Mouse (Mus musculus): Measurements from ENCODE around the gene Grik1. TPM values are rescaled to one million over a fixed set of nuclear protein-coding genes. Genes with fewer than 3 reads are reported as not detected.

The Grik1 gene
- total RNA-seq, 2 experiments from 2014 or later = 12.7 to 14.6 TPM

DNA sequence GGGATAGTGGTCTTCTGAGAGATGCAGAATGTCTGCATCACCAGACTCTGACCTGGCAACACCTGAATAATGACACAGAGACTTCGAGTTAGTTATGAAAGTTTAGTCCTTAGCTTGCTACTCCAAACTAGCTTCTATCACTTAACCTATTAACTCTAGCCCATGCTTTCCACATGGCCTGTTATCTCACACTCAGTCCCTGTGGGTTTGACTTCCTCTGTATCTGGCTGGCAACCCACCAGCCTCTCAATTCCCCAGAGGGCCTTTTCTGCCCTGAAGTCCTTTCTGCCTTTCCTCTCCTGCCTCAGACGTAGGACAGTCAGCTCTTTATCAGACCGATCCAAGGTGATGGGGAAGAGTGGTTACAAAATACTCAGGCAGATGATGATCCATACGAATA is 165.0 kb downstream of the Grik1 start:
- no peak for DNase-seq (ENCODE audit: low spot score in 2 of 2)
- Histone ChIP-seq H3K4me3 (no peak overlapping the region), H3K27ac (no peak overlapping the region)
- no peak for TF ChIP-seq CTCF (conservative IDR thresholded peaks at IDR 0.05)

DNA sequence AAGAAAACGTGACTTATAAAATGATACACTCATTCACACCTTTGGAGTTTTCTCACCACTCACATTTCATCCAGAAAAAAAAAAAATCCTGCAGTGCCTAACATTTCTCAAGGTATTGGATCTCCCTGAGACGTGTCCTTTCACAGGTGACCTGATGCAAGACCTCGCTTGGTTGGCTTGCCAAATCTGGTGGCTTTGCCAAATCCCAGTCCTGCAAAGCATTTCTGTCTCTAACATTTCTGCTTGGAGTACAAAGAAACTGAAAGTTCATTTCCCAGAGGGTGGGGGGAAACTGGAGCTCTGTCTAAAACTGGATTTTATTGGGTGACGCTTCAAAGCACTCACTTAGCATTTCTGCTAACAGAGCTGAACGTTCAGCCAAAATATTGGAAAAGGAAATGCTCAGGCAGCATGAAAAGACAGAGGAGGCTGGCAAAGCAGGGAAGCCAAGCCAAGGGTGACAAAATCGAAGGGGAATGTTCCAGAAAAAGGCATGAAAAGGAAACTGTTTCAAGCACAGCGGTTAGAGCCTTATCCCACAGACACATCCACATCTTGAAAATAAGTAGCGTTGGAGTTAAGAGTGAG is 177.4 kb downstream of the Grik1 start:
- DNase-seq (ENCODE audit: low spot score in 2 of 2) = peak; percentile 31 to 35
- no peak for TF ChIP-seq CTCF (conservative IDR thresholded peaks at IDR 0.05)
- Histone ChIP-seq H3K4me3 (peak overlapping the region; percentile 2; the same call in 1 of the 2 replicates), H3K27ac (peak overlapping the region; percentile 14; the same call in 1 of the 2 replicates)

DNA sequence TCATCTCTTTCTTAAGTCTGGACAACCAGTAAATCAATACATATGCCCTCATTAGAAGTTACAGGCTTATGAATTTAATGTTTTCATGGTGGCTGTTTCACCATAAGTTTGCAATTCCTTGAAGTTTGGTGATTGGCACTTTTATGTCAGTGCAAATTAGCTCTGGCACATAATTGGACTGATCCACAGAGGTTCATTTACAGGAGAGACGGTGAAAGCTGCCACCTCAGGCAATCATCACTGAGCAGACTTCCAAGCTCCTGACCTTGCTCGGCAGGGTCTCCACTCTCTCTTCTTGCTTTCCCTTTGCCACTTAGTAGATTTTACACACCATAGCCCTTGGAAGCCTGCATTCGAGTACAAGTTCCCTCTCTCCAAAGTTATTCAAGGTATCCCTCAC is 178.6 kb downstream of the Grik1 start:
- Histone ChIP-seq H3K4me3 (no peak overlapping the region), H3K27ac (no peak overlapping the region)
- no peak for TF ChIP-seq CTCF (conservative IDR thresholded peaks at IDR 0.05)
- DNase-seq (ENCODE audit: low spot score in 2 of 2) = no peak

DNA sequence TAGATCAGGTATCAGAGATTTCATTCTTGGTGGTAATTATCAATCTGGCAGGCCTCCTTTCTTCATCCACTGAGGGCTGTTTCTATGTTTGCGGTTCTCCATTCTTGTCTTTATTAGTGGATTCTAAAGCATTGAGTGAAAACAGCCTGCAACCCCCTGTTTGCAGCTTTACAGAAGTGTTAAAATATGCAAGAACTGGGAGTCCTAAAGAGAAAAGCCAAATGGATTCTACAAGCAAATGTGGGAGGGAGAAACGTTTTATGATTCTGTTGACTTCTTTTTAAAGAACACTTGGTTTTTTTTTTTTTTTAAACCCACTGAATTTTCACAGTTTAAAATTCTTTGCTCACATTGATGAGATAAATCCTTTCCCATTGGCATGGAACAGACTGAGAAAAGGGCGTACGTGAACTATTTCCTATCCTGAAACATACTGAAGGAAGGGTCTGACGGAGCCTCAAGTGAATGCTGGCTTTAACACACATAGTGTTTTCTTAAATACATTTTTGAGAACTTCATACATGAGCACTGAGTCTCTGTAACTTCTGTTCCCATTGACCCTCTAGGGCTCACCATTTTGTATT is 195.8 kb downstream of the Grik1 start:
- peak overlapping the region; percentile 43 for H3K27ac ChIP-seq
- H3K4me3 ChIP-seq = no peak overlapping the region
- peak in 1 of 2 experiments; percentile 47 for DNase-seq (ENCODE audit: low spot score in 2 of 2)
- no peak for TF ChIP-seq CTCF (conservative IDR thresholded peaks at IDR 0.05)

DNA sequence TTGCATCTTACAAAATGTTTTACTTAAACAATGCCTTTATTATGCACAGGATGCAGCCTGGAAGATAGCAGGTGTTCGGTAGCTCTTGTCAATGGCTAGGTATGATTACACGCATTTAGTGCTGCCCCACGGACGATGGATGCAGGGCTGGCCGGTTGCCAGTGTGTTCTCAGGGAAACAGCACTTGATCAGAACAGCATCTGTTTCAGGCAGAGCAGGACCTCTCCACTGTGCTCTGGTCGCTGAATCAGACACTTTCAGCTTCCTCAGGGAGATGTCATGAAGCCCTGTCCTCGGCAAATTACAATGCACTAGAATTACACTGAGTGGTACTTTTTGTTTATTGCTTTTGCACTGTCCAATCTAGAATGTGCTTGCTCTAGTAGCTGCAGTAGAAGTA is 202.8 kb downstream of the Grik1 start:
- Histone ChIP-seq H3K4me3 (no peak overlapping the region), H3K27ac (no peak overlapping the region)
- DNase-seq (ENCODE audit: low spot score in 2 of 2) = no peak
- TF ChIP-seq CTCF (conservative IDR thresholded peaks at IDR 0.05) = no peak

DNA sequence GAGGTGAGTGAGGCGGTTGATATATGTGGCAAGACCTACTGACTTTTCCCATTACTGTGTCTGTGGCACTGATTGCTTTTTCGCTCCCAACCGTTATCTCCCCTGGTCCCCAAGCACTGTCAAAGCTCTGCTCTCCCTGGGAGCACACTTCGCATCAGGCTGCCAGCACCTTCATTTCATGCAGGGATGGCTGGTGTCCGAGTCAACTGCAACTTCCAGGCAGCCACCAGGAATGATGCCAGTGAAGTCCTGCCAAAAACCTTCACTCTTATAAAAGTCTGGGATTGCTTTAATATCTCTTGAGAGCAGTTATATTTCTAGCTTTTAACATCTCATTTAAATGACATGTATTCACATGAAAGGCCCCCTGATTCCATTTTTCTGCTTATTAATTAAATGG is 215.3 kb downstream of the Grik1 start:
- Histone ChIP-seq H3K27ac (no peak overlapping the region), H3K4me3 (no peak overlapping the region)
- no peak for TF ChIP-seq CTCF (conservative IDR thresholded peaks at IDR 0.05)
- DNase-seq (ENCODE audit: low spot score in 2 of 2) = peak in 1 of 2 experiments; percentile 3

DNA sequence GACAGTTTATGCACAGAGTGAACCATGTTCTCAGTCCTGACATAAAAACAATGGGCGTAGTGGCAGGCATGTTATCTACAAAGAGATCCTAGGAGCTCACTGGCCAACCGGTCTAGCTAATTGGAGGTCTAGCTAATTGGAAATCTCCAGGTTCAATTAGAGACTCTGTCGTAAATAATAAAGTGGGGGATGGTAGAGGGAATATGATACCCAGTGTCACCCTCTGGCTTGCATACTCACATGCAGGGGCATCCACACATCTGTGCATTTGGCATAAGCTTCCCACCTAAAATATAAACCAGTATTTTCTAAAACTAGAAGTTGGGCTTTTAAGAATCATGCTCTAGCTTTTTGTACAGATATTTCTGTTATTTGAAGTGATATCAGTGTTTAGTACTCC is 229.1 kb downstream of the Grik1 start:
- TF ChIP-seq CTCF (conservative IDR thresholded peaks at IDR 0.05) = no peak
- DNase-seq (ENCODE audit: low spot score in 2 of 2) = no peak
- Histone ChIP-seq H3K27ac (no peak overlapping the region), H3K4me3 (no peak overlapping the region)

DNA sequence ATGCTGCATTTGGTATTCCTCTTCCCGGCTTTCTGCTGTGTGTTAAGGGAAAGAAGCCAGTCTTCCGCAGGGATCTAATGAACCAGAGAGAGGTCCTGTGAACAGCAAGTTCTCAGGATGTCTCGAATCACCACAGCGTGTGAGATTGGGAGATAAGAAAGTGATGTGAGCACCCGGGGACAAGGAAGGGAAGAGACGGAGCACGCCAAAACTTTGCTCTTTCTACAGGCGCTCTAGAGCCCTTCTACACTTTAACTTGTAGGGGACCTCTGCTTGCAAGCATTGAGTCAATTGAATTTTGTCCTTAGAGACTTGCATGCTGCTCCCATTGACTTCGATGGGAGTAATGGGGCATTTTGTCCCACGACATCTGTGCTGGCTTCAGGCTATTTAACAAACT is 241.9 kb downstream of the Grik1 start:
- H3K27ac ChIP-seq = no peak overlapping the region
- no peak for DNase-seq (ENCODE audit: low spot score in 2 of 2)
- TF ChIP-seq CTCF (conservative IDR thresholded peaks at IDR 0.05) = no peak
- no peak overlapping the region for H3K4me3 ChIP-seq

DNA sequence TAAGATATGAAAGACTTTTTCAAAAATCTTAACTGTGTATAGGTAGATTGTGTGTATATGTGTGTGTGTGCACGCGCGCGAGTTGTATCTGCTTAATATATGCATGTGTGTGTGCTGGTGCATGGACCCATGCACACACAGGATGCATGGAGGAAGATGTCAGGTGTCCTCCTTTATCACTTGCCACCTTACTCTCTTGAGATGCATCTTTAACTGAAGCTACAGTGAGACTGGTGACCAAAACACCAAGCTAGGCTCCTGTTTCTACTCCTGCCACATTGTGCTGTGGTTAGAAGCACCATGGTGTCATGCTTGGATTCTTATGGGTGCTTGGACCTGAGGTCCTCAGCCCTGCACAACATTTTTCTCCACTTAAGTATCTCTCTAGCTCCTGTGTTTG is 245.7 kb downstream of the Grik1 start:
- no peak for TF ChIP-seq CTCF (conservative IDR thresholded peaks at IDR 0.05)
- no peak for DNase-seq (ENCODE audit: low spot score in 2 of 2)
- no peak overlapping the region for H3K4me3 ChIP-seq
- no peak overlapping the region for H3K27ac ChIP-seq

DNA sequence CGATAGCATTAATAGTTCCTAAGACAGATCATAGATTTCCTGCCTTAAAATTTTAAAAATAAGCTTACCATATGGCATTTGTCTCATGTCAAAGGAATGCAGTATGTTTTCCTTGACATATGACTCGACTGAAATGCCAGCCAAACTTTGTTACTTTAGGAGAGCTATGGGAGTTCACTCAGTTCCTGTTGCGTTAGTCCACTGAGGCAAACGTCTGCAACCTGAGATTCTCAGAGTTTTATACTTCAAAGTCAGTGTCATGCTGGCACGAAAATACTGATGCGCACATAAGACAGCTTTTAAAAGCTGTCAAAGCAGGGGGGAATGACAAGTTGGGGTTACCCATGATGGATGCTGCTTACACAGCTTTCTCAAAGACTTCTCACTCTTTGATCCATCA is 247.6 kb downstream of the Grik1 start:
- no peak for TF ChIP-seq CTCF (conservative IDR thresholded peaks at IDR 0.05)
- DNase-seq (ENCODE audit: low spot score in 2 of 2) = no peak
- Histone ChIP-seq H3K27ac (no peak overlapping the region), H3K4me3 (no peak overlapping the region)

DNA sequence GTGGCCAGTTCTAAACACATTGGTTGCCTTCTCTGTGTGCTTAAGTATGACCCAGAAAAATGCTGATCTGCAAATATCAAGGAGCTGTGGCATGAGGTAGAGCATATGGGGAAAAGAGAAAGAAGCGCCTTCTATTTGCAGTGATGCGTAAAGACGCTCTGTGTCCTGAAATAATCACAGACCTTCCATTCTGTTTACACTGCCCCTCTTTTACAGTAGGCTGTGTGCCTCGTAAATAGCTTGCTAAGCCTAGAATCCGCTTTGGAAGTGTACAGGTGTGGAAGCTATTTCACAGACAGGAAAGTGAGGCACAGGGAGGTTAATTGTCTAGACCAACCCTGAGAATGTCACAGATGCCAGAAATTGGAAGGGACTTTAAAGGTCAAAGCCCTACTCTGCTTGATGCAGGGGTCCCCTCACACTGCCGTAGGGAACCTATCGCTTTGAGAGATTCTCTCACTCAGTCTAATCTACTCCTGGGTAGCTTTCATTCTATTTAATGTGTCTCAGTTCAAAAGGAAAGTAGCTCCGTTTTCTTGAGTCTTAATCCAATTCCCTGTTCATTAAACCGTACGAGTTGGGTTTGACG is 251.5 kb downstream of the Grik1 start:
- Histone ChIP-seq H3K27ac (no peak overlapping the region), H3K4me3 (no peak overlapping the region)
- no peak for DNase-seq (ENCODE audit: low spot score in 2 of 2)
- no peak for TF ChIP-seq CTCF (conservative IDR thresholded peaks at IDR 0.05)

DNA sequence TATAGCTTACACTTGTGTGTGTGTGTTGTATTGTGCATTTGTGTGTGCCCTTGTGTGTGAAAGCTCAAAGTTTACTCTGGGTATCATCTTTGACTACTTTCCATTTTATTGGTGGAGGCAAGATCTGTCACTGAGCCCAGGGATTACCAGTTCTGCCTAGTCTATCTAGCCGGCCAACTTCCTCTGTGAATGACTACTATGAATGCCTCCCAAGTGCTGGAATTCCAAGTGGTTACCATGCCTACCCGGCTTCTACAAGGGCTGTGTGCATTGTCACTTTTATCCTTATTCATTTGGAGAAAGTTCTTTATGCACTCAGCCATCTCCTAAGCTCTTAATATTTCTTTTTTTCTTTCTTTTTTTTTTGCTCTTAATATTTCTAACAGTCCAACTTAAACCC is 301.3 kb downstream of the Grik1 start:
- Histone ChIP-seq H3K4me3 (no peak overlapping the region), H3K27ac (no peak overlapping the region)
- DNase-seq (ENCODE audit: low spot score in 2 of 2) = no peak
- TF ChIP-seq CTCF (conservative IDR thresholded peaks at IDR 0.05) = no peak

DNA sequence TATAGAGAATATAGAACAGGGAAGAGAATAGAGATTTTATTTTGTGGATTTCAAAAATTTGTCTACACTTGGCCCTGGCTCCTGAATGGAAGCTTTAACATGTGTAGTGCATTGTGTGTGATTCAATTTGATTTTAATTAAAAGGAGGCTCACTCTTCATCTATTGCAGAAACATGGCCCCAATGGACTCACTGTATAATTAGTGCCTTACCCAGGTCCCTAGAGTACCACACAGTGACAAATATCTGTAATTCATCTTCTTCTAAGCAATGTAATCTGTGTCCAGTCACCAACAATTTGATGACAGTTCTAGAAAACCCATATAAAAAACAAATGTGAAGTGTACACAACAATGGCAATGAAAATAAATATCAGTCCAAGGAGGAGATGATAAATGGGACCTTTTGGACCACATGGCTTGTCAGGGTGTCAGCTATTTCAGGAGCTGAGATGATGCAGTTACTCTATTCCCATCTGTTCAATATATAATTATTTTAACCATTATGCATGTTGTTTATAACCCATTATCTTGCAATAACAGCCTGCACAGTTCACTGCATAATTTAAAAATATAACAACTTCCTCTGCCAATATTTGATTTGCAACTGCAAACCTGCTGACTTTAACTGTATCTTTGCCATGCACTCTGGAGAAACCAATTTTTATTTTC is 305.7 kb downstream of the Grik1 start:
- no peak overlapping the region for H3K4me3 ChIP-seq
- H3K27ac ChIP-seq = no peak overlapping the region
- DNase-seq (ENCODE audit: low spot score in 2 of 2) = no peak
- no peak for TF ChIP-seq CTCF (conservative IDR thresholded peaks at IDR 0.05)

DNA sequence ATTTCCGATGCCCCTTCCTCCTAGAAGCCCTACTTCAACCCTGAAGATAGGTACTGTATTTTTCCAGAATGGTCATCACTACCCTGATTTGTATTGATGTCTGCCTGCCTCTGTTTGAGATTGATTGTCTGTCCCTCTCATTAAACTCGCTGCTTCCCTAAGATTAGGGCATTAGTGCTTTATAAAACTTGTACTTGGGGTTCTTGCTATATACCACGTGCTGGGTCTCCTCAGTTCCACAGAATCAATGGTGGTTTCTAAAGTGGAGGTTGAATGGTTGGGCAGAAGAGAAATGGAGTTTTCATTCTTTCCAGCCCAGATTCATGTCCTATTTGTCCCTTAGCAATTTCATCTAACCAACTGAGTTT is 316.0 kb downstream of the Grik1 start:
- TF ChIP-seq CTCF (conservative IDR thresholded peaks at IDR 0.05) = no peak
- H3K27ac ChIP-seq = no peak overlapping the region
- H3K4me3 ChIP-seq = no peak overlapping the region
- DNase-seq (ENCODE audit: low spot score in 2 of 2) = no peak
